Mouse (Mus musculus) cerebellum, adult 2 months (tissue): ENCODE measurements around the gene Romo1. TPM values are rescaled to one million over a fixed set of nuclear protein-coding genes. Genes with fewer than 3 reads are reported as not detected.
"Not testable (repeated sequence)": the region's sequence is repeated elsewhere in the genome, so short reads cannot be mapped to it uniquely, and the experiment has no call there.

Experiments used
- DNase-seq, 2 experiments: peaks; one replicate each; pipeline ENCODE4 v3.0.0; 2021
- H3K27ac ChIP-seq: fragments of 200-500 bp; 2 replicates; pipeline ENCODE4 v1.5.1; 2012; ENCODE audit warnings: low read length, control low read depth, inconsistent platforms; ENCODE audit not compliant: insufficient read depth
- H3K27me3 ChIP-seq: fragments of 200-500 bp; 2 replicates; pipeline ENCODE4 v1.6.1; 2012; ENCODE audit warnings: inconsistent platforms, mild to moderate bottlenecking, low read length, moderate library complexity; ENCODE audit not compliant: control insufficient read depth, insufficient read depth
- H3K4me1 ChIP-seq: fragments of 200-500 bp; 2 replicates; pipeline ENCODE4 v1.6.1; 2011; ENCODE audit warnings: low read length; ENCODE audit not compliant: control insufficient read depth, insufficient read depth
- H3K4me3 ChIP-seq: fragments of 200-500 bp; replicated peaks from 2 replicates; pipeline ENCODE3; 2011; ENCODE audit warnings: mild to moderate bottlenecking, low read depth, low read length, control low read depth; ENCODE audit not compliant: insufficient read depth
- CTCF ChIP-seq: fragments of 200-500 bp; IDR thresholded peaks from 2 replicates; pipeline ENCODE4 v1.5.1; 2011; ENCODE audit warnings: low read depth, mild to moderate bottlenecking, control low read depth, low read length, moderate library complexity, borderline replicate concordance; ENCODE audit not compliant: insufficient read depth
- POLR2A ChIP-seq: fragments of 200-500 bp; IDR thresholded peaks from 2 replicates; pipeline ENCODE4 v1.6.1; 2011; ENCODE audit warnings: low read length, control low read depth, borderline replicate concordance; ENCODE audit not compliant: insufficient read depth
- WGBS: fragments of 180-500 bp; shearing (Covaris S2); methylation state at CpG from one replicate; pipeline ENCODE4 v1.1.7; 2018; 5-methylcytosine and 5-hydroxymethylcytosine counted together
- polyA plus RNA-seq: library from polyadenylated mRNA; depleted of rRNA; stranded (reverse); fragments of >200 nt; gene quantifications from 2 replicates; pipeline ENCODE4 v1.2.3, GENCODE M21; 2012; rRNA removed

Gene Romo1
- polyA plus RNA-seq: 245 and 250 TPM in 2 replicates

DNA sequence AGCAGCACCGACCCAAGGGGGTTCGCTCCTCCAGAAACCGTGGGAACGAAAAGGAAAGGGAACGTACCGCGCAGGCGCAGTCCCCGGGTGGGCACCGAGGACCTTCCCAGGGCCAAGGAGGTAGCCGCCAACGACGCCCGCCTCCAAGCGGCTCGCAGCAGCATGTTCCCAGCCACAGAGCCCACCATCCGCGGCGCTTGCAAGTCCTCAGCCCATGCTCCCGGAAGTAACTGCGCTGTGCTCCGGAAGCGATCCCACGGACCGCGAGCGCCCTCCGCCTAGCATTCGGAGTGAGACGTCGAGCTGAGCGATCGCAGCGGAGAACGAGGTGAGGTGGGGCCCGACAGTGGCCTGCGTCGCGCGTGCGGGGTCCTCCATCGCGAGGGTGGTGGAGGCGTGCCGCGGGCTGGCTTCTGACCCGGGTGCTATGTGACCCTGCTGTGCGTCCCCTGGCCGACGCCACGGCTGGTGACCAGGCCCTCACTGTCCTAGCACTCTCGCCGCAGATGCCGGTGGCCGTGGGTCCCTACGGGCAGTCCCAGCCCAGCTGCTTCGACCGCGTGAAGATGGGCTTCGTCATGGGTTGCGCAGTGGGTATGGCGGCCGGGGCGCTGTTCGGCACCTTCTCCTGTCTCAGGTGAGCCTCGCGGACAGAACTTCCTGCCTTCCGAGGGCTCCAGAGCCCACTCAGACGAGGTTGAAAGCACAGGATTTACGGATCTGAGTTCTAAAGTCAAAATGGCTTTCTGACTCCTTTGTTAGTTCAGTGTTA is at the start of gene Romo1, which contains the start of gene Nfs1:
TSS of gene Romo1 (plus strand) at position 87 of the 772 bp plus-strand sequence.
TSS of gene Nfs1 (minus strand) at position 234 of the 772 bp plus-strand sequence.
- Histone ChIP-seq H3K4me3 (peak within 1 kb of the TSS; percentile 85), H3K27me3 (no peaks in the 10 kb centered on the region), H3K4me1 (no peaks in the 10 kb centered on the region), H3K27ac (peak within 1 kb of the TSS; percentile 54; the same call in 1 of the 2 replicates)
- DNase-seq: peak; percentile 88 to 91
- TF ChIP-seq CTCF (peak; percentile 9; the same call in 1 of the 2 replicates), POLR2A (peak; percentile 70; the same call in 1 of the 2 replicates)
- WGBS: under 1% methylated on average over 70 of the region's 70 CpGs

DNA sequence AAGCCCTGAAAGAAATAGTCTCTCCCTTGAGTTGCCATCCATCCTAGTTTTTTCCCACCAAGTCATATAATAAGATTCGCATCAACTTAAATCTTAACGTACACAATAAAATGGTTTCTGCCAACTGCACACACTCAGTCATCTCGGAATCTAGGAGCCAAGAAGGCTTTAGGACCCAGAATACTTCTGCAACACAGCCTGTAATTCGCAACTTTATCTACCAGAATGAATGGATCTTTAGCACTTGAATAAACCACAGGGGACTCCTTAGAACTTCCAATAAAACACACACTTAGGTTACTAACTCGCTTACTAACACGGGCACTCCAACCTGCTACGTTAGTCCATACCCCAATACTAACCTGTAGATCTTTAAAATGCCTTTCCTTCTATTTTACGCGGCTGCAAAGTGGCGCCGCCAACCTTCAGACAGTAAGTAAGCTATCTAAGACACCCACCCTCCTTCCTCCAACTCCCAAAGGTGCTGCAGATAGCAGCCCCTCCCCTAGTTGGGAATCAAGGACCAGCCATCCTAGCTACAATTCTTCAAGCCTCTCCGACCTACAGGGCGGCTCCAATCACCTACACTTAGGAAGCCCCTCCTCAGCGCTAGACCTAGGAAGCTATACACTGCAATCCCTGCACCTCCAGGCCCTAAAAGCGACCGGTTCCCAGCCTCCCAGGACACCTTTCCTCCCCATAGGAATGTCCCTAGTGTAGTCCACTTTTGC is 33.0 kb upstream of the Romo1 start:
- under 1% methylated on average over 16 of the region's 16 CpGs for WGBS
- Histone ChIP-seq H3K27me3 (no peaks in the 10 kb centered on the region), H3K4me1 (no peaks in the 10 kb centered on the region; the same call in 1 of the 2 replicates), H3K27ac (0 out of 2 replicates have a peak overlapping the region, but pooled peaks have one; percentile 88), H3K4me3 (peak overlapping the region; percentile 83)
- no peak for TF ChIP-seq POLR2A
- no peak for TF ChIP-seq CTCF
- peak; percentile 16 to 37 for DNase-seq

- Histone ChIP-seq H3K27ac (peak within 1 kb of the TSS; percentile 88), H3K4me1 (no peaks in the 10 kb centered on the region), H3K4me3 (peak within 1 kb of the TSS; percentile 83), H3K27me3 (no peaks in the 10 kb centered on the region)
- WGBS: 1% methylated on average over 74 of the region's 74 CpGs
- TF ChIP-seq POLR2A (peak; percentile 76; the same call in 1 of the 2 replicates), CTCF (no peak)
- peak; percentile 90 to 93 for DNase-seq
These were observed 32.3 kb upstream of the Romo1 start, which contains the start of the genes Cpne1 and Rbm12 for GRCm38 (mm10) chr2:156111358-156112079. Cpne1 (minus strand) TSS chr2:156111965. Rbm12 (minus strand) TSS chr2:156111978.

DNA sequence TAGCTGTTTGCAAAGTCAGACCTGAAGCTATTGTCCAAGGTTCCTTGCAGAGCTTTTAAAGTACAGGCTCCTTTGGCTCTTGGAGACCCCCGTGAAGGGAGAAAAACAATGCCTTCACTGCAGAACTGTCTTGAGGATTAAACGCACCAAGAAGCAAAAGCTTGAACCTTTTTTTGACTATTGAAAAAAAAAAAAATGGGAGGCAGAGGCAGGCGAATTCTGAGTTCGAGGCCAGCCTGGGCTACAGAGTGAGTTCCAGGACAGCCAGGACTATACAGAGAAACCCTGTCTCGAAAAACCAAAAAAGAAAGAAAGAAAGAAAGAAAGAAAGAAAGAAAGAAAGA is 31.8 kb upstream of the Romo1 start:
- WGBS: 14% methylated on average over 5 of the region's 5 CpGs
- peak overlapping the region; percentile 83 for H3K4me3 ChIP-seq
- H3K27me3 ChIP-seq, H3K27ac ChIP-seq, DNase-seq, H3K4me1 ChIP-seq: not testable (repeated sequence)

DNA sequence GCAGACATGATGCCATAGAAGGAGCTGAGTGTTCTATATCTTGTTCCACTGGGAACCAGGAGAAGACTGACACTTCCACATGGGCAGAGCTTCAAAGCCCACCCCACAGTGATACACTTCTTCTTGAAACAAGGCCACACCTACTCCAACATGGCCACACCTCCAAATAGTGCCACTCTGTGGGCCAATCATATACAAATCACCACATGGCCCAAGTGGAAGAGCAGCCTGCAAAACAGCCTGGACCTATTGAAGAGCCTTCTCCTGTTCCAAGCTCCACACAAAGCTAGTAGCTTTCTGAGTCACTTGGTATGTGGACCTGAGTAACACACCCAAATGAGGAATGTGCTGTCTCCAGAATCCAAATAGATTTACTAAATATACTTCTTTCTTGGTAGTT is 24.3 kb upstream of the Romo1 start:
- no peak for TF ChIP-seq CTCF
- TF ChIP-seq POLR2A: no peak
- H3K27me3 ChIP-seq: no peaks in the 10 kb centered on the region
- H3K4me1 ChIP-seq: no peaks in the 10 kb centered on the region
- no peak for DNase-seq
- no peak overlapping the region for H3K27ac ChIP-seq
- no peak overlapping the region for H3K4me3 ChIP-seq

DNA sequence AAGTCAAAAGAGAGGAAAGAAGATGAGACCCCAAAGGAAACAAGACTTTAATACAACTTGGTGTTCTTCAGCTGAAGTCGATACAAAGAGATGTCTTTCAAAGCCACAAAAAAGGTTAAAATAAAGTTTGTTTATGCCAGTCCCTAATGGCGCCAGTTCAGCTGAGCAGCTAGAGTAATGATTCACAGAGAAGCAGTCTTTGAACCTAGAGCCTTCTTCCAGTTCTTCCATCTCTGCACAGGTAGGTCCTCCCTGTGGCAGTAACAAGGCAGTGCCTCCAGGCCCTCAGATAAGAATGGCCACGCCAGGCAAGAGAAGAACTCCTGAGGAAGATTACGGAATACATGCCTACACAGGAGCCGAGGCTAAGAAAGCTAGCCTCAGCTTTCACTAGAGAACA is 20.1 kb upstream of the Romo1 start:
- Histone ChIP-seq H3K4me1 (no peaks in the 10 kb centered on the region), H3K27me3 (no peaks in the 10 kb centered on the region), H3K27ac (no peak overlapping the region), H3K4me3 (no peak overlapping the region)
- no peak for DNase-seq
- 92% methylated on average over 5 of the region's 5 CpGs for WGBS
- TF ChIP-seq POLR2A (no peak), CTCF (no peak)

DNA sequence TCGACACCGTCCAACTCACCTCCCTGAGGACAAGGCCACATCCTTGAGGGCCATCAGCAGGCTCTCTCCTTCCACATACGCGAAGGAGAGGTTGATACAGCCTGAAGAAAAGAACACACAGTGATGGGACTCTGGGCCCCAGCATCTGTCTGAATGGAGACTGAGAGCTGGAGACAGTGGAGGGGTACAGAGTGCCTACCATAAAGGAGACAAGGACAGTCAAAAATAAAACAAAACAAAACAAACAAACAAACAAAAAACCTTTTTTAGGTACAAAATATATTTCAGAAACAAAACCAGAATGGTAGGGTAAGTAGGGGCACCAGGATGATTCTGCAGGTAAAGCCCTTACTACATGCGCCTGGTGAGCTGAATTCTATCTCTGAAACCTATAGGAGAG is 16.8 kb upstream of the Romo1 start, which contains the start of gene Gm28036:
TSS of gene Gm28036 (minus strand) at position 101 of the 400 bp plus-strand sequence.
- no peak for DNase-seq
- 98% methylated on average over 5 of the region's 5 CpGs for WGBS
- Histone ChIP-seq H3K4me3 (no peak within 1 kb of the TSS), H3K27ac (no peak within 1 kb of the TSS), H3K27me3 (no peaks in the 10 kb centered on the region), H3K4me1 (no peaks in the 10 kb centered on the region)
- TF ChIP-seq CTCF (no peak), POLR2A (no peak)
